Comparison of ENCODE assay signal across 13 mouse cellular contexts in genomic region chr11:22824049-22824705, GRCm38 (mm10). TPM values are rescaled to one million over a fixed set of nuclear protein-coding genes. Genes with fewer than 3 reads are reported as not detected.
DNase-seq lines count a peak whose midpoint lies in the region; ATAC-seq lines count a peak whose summit lies in the region.
"Had no signal": no experiment of that assay in that cellular context is flagged by ENCODE, and none has a peak within 500 bp of the region (broad histone marks: within the 10 kb centered on the region; RNA-seq: fewer than 3 reads in every experiment).

No protein-coding gene starts in this region.

- peak; percentile 48 for ATAC-seq in megakaryocyte-erythroid progenitor cell, adult 5-6 weeks (replicated peaks; ENCODE audit: low FRiP score, low TSS enrichment, poor library complexity, severe bottlenecking)
- no peak for ATAC-seq in frontal cortex, adult (ENCODE audit: low TSS enrichment)
- ATAC-seq: hindbrain, embryonic 16.5 days; Patski had no signal

- intact Hi-C loops in heart, postnatal 36 days (cut with DNase I): no loop called here

- DNase-seq in heart, adult 11 months: peak; percentile 95
- no peak for DNase-seq in heart, postnatal 36 days
- peak; percentile 51 to 60 for DNase-seq in kidney, postnatal 25 days
- no peak for DNase-seq in kidney, adult 11 months
- peak; percentile 48 for DNase-seq in ZHBTc4 (ENCODE audit: low read depth, low spot score)
- DNase-seq: lung, adult 2 months; right cerebral cortex, adult 18-20 months; spleen, adult 18-20 months; thymus, postnatal 4 days had no signal

RNA-seq across cellular contexts. Expression of gene B3gnt2, which starts 36.6 kb away (rescaled TPM):
- total RNA-seq in heart, postnatal 36 days (2021): 1 to 10 TPM; 6.3 to 7.7 TPM
- 7.1 and 24.3 TPM in 2 replicates for total RNA-seq in megakaryocyte-erythroid progenitor cell, adult 5-6 weeks (2014; fragmentation: Nextera tagmentation)
- 21.1 and 22.0 TPM in 2 replicates for total RNA-seq in megakaryocyte-erythroid progenitor cell, adult 5-6 weeks (2017)

Comparison
In these comparisons a context has a peak if more than half of its experiments do, and no peak if none do; other contexts are left out.
1. DNase-seq: peak in heart, adult 11 months (single experiment), kidney, postnatal 25 days (2 of 2) and ZHBTc4 (single experiment); none in heart, postnatal 36 days (0 of 2) and kidney, adult 11 months (single experiment).